Mouse (Mus musculus) stomach, embryonic 14.5 days (tissue): Measurements from ENCODE around the gene Hist2h3c1. TPM values are rescaled to one million over a fixed set of nuclear protein-coding genes. Genes with fewer than 3 reads are reported as not detected.
"Not testable (repeated sequence)": the region's sequence is repeated elsewhere in the genome, so short reads cannot be mapped to it uniquely, and the experiment has no call there.

Source experiments
- ATAC-seq: fragments of 200-750 bp; cut with Nextera tagmentation; 2 replicates; pipeline ENCODE4 v1.8.0; 2017; ENCODE audit warnings: low read depth, moderate TSS enrichment; ENCODE audit not compliant: insufficient number of reproducible peaks, insufficient read depth, low FRiP score
- H3K27ac ChIP-seq: fragments of 300-500 bp; sonication (generic); 2 replicates; pipeline ENCODE4 v1.5.1; 2014; ENCODE audit warnings: mild to moderate bottlenecking, low read length, moderate library complexity, mixed read lengths
- H3K27me3 ChIP-seq: fragments of 300-500 bp; sonication (generic); 2 replicates; pipeline ENCODE4 v1.6.1; 2014; ENCODE audit warnings: low read length, control low read depth, mixed read lengths; ENCODE audit not compliant: control insufficient read depth, insufficient read depth
- H3K36me3 ChIP-seq: fragments of 300-500 bp; sonication (generic); 2 replicates; pipeline ENCODE4 v1.6.1; 2014; ENCODE audit warnings: mild to moderate bottlenecking, control low read depth, low read length, moderate library complexity, mixed read lengths; ENCODE audit not compliant: control insufficient read depth, insufficient read depth
- H3K4me1 ChIP-seq: fragments of 300-500 bp; sonication (generic); 2 replicates; pipeline ENCODE4 v1.6.1; 2014; ENCODE audit warnings: low read length, control low read depth, mixed read lengths; ENCODE audit not compliant: control insufficient read depth, insufficient read depth
- H3K4me2 ChIP-seq: fragments of 300-500 bp; sonication (generic); replicated peaks from 2 replicates; pipeline ENCODE4 v1.6.1; 2014; ENCODE audit warnings: low read depth, low read length, control low read depth
- H3K4me3 ChIP-seq: fragments of 300-500 bp; sonication (generic); 2 replicates; pipeline ENCODE4 v1.5.1; 2014; ENCODE audit warnings: low read depth, low read length, control low read depth
- H3K9ac ChIP-seq: fragments of 300-500 bp; sonication (generic); replicated peaks from 2 replicates; pipeline ENCODE4 v1.6.1; 2014; ENCODE audit warnings: low read depth, mild to moderate bottlenecking, control low read depth, low read length, moderate library complexity, mixed read lengths
- H3K9me3 ChIP-seq: fragments of 300-500 bp; sonication (generic); 2 replicates; pipeline ENCODE4 v1.6.1; 2016; ENCODE audit warnings: low read depth, low read length, control low read depth; ENCODE audit not compliant: control insufficient read depth
- WGBS: fragments of 180-500 bp; shearing (Covaris S2); extraction: QIAGEN DNeasy Blood & Tissue Kit; methylation state at CpG from one replicate; pipeline ENCODE4 v1.1.7; 2014; 5-methylcytosine and 5-hydroxymethylcytosine counted together
- polyA plus RNA-seq: library from polyadenylated mRNA; unstranded; fragments of >200 nt; fragmentation: Nextera tagmentation; extraction: Ambion mirVana; gene quantifications from 2 replicates; pipeline ENCODE4 v1.2.1, GENCODE M21; 2014

The Hist2h3c1 gene
- polyA plus RNA-seq, 1 experiment from 2014 or later, result 3.0 TPM

DNA sequence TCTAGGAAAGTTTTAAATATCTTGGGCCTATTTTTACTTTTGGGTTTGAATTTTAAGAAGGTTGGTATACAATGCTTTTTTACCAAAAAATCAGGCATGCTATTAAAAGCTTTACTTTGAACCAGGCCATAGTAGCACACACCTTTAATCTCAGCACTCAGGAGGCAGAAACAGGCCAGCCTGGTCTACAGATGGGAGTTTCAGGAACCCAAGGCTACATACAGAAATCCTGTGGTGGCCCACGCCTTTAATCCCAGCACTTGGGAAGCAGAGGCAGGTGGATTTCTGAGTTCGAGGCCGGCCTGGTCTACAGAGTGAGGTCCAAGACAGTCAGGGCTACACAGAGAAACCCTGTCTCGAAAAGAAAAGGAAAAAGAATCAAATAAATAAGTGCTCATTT is 21.1 kb downstream of the Hist2h3c1 start:
- Histone ChIP-seq H3K36me3 (no peaks in the 10 kb centered on the region), H3K27me3 (no peaks in the 10 kb centered on the region), H3K9ac (0 out of 2 replicates have a peak overlapping the region, but pooled peaks have one; percentile 25), H3K4me3 (no peak overlapping the region), H3K4me2 (peak overlapping the region; percentile 47), H3K27ac (peak overlapping the region; percentile 95), H3K9me3 (no peaks in the 10 kb centered on the region), H3K4me1 (peaks cover 11% of the 10 kb centered on the region)
- ATAC-seq, result no peak
- WGBS, result 68% methylated on average over 4 of the region's 4 CpGs

DNA sequence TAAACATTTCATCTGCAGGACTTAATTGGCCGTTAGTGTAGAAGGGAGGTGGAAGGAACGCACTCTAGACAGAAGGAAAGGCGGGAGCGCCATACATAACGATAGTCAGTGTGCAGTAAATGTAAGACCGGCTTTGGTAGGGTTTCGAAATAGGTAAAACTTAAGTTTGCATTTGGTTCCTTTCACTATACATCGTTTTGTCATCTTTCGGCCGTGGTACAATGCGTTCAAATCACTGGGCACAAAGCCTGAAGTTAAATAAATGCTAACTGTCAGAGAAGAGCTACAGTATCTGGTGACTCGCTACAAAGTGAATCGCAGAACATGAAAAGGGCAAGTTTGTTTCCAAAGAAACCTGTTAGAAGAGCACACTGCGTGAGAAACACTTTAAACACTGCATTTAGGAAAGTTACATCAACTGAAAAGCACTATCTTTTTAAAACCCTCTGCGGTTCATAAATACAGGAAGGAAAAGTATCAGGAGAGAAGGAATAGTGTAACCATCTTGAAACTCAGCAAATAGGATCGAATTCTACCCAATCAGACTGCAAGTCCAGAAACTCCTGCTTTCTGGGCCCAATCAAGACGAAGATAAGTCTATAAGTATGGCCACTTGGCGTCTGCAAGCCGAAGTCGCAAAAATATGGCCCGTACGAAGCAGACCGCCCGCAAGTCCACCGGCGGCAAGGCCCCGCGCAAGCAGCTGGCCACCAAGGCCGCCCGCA is 21.7 kb downstream of the Hist2h3c1 start, which contains the start of gene Hist2h3b:
Hist2h3b (plus strand) TSS at position 604 of the 725 bp plus-strand sequence.
- H3K9ac ChIP-seq, result peak within 1 kb of the TSS; percentile 61; the same call in 1 of the 2 replicates
- peak; percentile 75 for ATAC-seq
- H3K36me3 ChIP-seq, result no peaks in the 10 kb centered on the region
- no peaks in the 10 kb centered on the region for H3K27me3 ChIP-seq
- H3K4me2 ChIP-seq, result peak within 1 kb of the TSS; percentile 82
- H3K27ac ChIP-seq, result peak within 1 kb of the TSS; percentile 95
- H3K4me1 ChIP-seq, result peaks cover 11% of the 10 kb centered on the region
- 13% methylated on average over 28 of the region's 30 CpGs for WGBS
- H3K9me3 ChIP-seq, result no peaks in the 10 kb centered on the region
- H3K4me3 ChIP-seq, result peak within 1 kb of the TSS; percentile 47

DNA sequence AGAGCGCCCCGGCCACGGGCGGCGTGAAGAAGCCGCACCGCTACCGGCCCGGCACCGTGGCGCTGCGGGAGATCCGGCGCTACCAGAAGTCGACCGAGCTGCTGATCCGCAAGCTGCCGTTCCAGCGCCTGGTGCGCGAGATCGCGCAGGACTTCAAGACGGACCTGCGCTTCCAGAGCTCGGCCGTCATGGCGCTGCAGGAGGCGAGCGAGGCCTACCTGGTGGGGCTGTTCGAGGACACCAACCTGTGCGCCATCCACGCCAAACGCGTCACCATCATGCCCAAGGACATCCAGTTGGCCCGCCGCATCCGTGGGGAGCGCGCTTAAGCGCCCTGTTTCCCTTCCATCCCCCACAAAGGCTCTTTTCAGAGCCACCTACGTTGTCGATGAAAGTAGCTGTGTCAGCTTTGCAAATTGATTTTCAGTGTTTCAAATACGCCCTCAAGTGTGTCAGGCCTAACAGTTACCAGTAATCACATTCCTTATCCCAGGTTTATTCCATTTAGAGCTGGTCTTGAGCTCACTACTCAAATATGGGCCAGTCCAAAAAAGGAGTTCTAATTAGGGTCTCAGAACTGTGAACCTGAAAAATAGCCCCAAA is 22.4 kb downstream of the Hist2h3c1 start:
- under 1% methylated on average over 12 of the region's 44 CpGs for WGBS
- H3K9me3 ChIP-seq, H3K36me3 ChIP-seq, H3K27me3 ChIP-seq: not testable (repeated sequence)
- H3K4me2 ChIP-seq, result peak overlapping the region; percentile 47
- H3K4me3 ChIP-seq, result peak overlapping the region; percentile 31
- peak overlapping the region; percentile 95 for H3K27ac ChIP-seq
- peak overlapping the region; percentile 61; the same call in 1 of the 2 replicates for H3K9ac ChIP-seq
- peak; percentile 26; the same call in 1 of the 2 replicates for ATAC-seq
- H3K4me1 ChIP-seq, result peaks cover 11% of the 10 kb centered on the region

DNA sequence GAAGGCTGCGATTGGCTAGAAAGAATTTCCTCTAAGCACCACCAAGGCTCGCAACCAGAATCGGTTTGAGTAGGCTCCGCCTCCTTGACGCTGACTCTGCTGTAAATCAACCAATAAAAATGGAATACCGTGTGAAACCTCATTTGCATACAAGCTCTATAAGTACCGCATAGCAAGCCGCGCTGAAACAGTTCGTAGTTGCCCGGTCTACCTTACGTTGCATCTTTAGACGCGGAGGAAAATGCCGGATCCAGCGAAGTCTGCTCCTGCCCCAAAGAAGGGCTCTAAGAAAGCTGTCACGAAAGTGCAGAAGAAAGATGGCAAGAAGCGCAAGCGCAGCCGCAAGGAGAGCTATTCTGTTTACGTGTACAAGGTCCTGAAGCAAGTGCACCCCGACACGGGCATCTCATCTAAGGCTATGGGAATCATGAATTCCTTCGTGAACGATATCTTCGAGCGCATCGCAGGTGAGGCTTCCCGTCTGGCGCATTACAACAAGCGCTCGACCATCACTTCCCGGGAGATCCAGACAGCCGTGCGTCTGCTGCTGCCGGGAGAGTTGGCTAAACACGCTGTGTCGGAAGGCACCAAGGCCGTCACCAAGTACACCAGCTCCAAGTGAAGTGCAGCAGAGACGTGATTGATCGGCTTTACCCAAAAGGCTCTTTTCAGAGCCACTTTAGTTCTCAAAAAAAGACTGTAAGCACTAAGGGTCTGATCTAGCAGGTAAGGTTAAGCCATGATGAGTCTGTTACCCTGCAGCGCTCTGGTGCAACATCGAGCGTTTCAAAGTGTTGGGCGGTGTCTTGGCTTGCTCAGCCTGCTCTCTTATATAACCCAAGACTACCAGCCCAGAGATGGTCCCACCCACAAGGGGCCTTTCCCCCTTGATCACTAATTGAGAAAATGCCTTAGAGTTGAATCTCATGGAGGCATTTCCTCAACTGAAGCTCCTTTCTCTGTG is 23.3 kb downstream of the Hist2h3c1 start, which contains the start of gene Hist2h2bb:
Hist2h2bb (plus strand) TSS at position 242 of the 964 bp plus-strand sequence.
- H3K36me3 ChIP-seq, result no peaks in the 10 kb centered on the region
- peak within 1 kb of the TSS; percentile 82 for H3K4me2 ChIP-seq
- WGBS, result under 1% methylated on average over 45 of the region's 45 CpGs
- H3K9ac ChIP-seq, result peak within 1 kb of the TSS; percentile 61
- H3K27ac ChIP-seq, result peak within 1 kb of the TSS; percentile 95
- ATAC-seq, result peak; percentile 96
- no peaks in the 10 kb centered on the region for H3K27me3 ChIP-seq
- H3K4me1 ChIP-seq, result peaks cover 3% of the 10 kb centered on the region; the same call in 1 of the 2 replicates
- peak within 1 kb of the TSS; percentile 47 for H3K4me3 ChIP-seq
- no peaks in the 10 kb centered on the region for H3K9me3 ChIP-seq

DNA sequence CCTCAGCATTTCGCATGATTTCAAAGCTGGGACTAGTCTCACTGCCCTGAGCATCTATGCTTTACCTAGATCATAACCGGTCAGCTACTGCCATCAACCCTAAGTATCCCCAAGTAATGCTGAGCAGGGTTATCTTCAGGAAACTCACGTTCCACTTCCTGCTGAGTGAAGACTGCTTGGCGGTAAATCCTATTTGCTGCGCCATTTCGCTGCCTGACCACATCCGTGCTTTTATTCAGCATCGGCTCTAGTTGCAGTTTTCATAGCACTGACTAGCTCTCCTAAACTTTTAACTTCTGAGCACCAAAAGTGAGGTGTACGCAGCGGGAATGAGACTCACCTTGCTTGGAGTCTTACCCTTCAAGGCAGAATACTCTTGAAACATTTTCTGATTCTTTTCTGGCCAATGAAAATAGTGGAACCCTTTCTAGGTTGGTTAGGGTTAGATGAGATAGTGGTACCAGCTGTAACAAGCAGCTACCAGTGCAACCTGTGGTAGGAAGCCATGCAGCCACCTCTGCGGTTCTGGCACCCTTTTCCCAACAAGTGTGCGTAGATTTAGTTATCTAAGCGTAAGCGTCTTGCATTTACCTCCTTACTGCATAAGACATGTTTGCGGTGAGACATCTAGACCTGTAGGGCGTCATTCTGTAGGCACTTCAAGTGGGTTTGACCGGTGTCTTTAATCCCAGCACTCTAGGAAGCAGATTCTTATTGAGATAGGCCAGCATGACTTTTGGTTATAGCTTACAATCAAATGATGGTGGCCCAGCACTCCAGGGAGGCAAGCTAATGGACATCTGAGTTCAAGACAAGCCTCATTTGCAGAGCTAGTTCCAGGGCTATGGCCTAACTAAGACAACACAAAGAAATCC is 27.3 kb downstream of the Hist2h3c1 start:
- H3K4me1 ChIP-seq, result 0 out of 2 replicates have a peak, but pooled peaks cover 3% of the 10 kb centered on the region
- H3K4me3 ChIP-seq, result no peak overlapping the region
- no peak overlapping the region for H3K9ac ChIP-seq
- no peaks in the 10 kb centered on the region for H3K9me3 ChIP-seq
- 88% methylated on average over 17 of the region's 17 CpGs for WGBS
- H3K4me2 ChIP-seq, result no peak overlapping the region
- H3K27me3 ChIP-seq, result no peaks in the 10 kb centered on the region
- no peak overlapping the region for H3K27ac ChIP-seq
- no peaks in the 10 kb centered on the region for H3K36me3 ChIP-seq
- ATAC-seq, result no peak

DNA sequence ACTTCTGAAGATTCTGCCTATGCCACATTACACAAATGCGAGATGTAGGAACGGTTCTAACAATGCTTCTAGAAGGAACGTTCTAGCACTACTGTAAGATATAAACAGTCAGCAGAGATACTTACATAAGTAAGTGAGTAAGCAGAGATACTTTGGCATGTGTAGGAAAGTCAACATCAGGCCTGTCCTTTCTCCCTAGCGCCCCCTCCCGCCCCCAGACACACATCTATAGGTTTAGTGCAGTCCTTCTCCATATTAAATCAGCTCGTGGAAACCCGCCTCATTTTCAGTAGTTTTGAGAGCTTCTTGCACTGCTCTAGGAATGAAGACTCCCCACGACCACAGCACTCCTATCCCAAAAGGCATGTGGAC is 30.9 kb downstream of the Hist2h3c1 start:
- WGBS, result 10% methylated on average over 8 of the region's 8 CpGs
- Histone ChIP-seq H3K36me3 (no peaks in the 10 kb centered on the region), H3K27me3 (no peaks in the 10 kb centered on the region), H3K4me2 (peak overlapping the region; percentile 72), H3K9ac (peak overlapping the region; percentile 43), H3K4me1 (0 out of 2 replicates have a peak, but pooled peaks cover 4% of the 10 kb centered on the region), H3K4me3 (peak overlapping the region; percentile 39), H3K9me3 (no peaks in the 10 kb centered on the region), H3K27ac (peak overlapping the region; percentile 74)
- peak; percentile 37; the same call in 1 of the 2 replicates for ATAC-seq

DNA sequence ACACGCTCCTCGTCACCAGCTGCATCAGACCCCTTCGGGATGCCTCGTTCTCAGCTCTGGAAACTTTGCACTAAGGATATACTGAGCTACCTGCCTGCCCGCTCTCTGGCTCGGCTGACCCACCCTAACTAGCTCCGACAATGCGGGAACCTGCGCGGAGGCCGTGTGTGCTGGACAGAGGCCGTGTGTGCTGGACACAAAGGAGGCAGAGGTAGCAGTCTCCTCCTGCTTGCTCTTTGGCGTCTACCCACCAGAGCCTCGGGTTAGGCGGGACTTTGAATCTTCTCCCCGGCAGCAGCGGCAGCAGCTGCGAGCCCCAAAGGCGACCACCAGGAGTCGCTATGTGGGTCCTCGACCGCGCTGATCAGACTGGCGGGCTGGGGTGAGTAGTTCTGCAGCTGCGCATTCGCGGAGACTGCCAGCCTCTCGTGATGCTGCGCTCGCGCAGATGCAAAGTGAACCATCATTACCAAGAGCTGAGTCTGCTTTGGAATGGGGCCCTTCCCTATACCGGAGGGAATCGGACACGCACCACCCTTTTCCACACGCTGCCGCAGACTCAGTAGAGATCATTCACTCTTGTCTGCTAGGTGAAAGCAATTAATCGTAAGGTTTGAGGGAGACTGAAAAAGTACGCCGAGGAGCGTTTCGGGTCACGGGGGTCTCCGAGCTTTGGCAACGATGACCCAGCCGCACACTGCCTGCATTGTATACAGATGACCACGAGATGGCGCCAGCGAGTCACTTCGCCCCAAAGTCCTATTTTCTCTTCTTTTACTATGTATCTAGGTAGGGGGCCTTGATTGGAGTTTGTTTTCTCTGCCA is 31.5 kb downstream of the Hist2h3c1 start:
- Histone ChIP-seq H3K9me3 (no peaks in the 10 kb centered on the region), H3K27ac (peak overlapping the region; percentile 74), H3K36me3 (no peaks in the 10 kb centered on the region), H3K9ac (peak overlapping the region; percentile 43), H3K27me3 (no peaks in the 10 kb centered on the region), H3K4me2 (peak overlapping the region; percentile 72), H3K4me3 (peak overlapping the region; percentile 39), H3K4me1 (0 out of 2 replicates have a peak, but pooled peaks cover 7% of the 10 kb centered on the region)
- ATAC-seq, result peak; percentile 90
- WGBS, result under 1% methylated on average over 49 of the region's 49 CpGs
